Mouse (Mus musculus): ENCODE measurements at regions not wholly inside any gene's neighbourhood (a gene's known extent, or its start where the extent isn't known, plus 50 kb on each side); places are given as distances from the start of the nearest gene placed in this dataset.

GRCm38 (mm10) chr4:142967604-142968003 is 245.2 kb downstream of the Prdm2 start:
- no peak for DNase-seq (ENCODE audit: low read depth, low spot score)

GRCm38 (mm10) chr4:142956832-142957429 is 255.9 kb downstream of the Prdm2 start:
- DNase-seq (ENCODE audit: low read depth, low spot score), result no peak

GRCm38 (mm10) chr4:142956376-142956775 is 256.4 kb downstream of the Prdm2 start:
- DNase-seq (ENCODE audit: low read depth, low spot score), result no peak

GRCm38 (mm10) chr4:142953724-142954123 is 259.1 kb downstream of the Prdm2 start:
- peak; percentile 27 for DNase-seq (ENCODE audit: low read depth, low spot score)

GRCm38 (mm10) chr4:142952879-142953278 is 259.9 kb downstream of the Prdm2 start:
- DNase-seq (ENCODE audit: low read depth, low spot score), result no peak

GRCm38 (mm10) chr4:142947673-142948072 is 265.1 kb downstream of the Prdm2 start:
- DNase-seq (ENCODE audit: low read depth, low spot score), result no peak

GRCm38 (mm10) chr4:142933627-142934026 is 279.2 kb downstream of the Prdm2 start:
- DNase-seq (ENCODE audit: low read depth, low spot score), result no peak

- no peak for DNase-seq (ENCODE audit: low read depth, low spot score)
Measured at GRCm38 (mm10) chr4:142929245-142929644, 283.6 kb downstream of the Prdm2 start.

GRCm38 (mm10) chr4:142927328-142928108 is 285.3 kb downstream of the Prdm2 start:
- no peak for DNase-seq (ENCODE audit: low read depth, low spot score)

- no peak for DNase-seq (ENCODE audit: low read depth, low spot score)
Measured at GRCm38 (mm10) chr4:142925111-142925510, 287.7 kb downstream of the Prdm2 start.

GRCm38 (mm10) chr4:142909355-142909947 is 303.3 kb downstream of the Prdm2 start:
- DNase-seq (ENCODE audit: low read depth, low spot score), result no peak

- DNase-seq (ENCODE audit: low read depth, low spot score), result no peak
Measured at GRCm38 (mm10) chr4:142908782-142909181, 304.0 kb downstream of the Prdm2 start.

- no peak for DNase-seq (ENCODE audit: low read depth, low spot score)
Measured at GRCm38 (mm10) chr4:142903356-142904032, 309.3 kb downstream of the Prdm2 start.

- no peak for DNase-seq (ENCODE audit: low read depth, low spot score)
Measured at GRCm38 (mm10) chr4:142900792-142901191, 312.0 kb downstream of the Prdm2 start.

- no peak for DNase-seq (ENCODE audit: low read depth, low spot score)
Measured at GRCm38 (mm10) chr4:142898994-142899393, 313.8 kb downstream of the Prdm2 start.

GRCm38 (mm10) chr4:142890711-142891110 is 322.1 kb downstream of the Prdm2 start:
- DNase-seq (ENCODE audit: low read depth, low spot score), result peak; percentile 27

GRCm38 (mm10) chr4:142888891-142889290 is 323.9 kb downstream of the Prdm2 start:
- DNase-seq (ENCODE audit: low read depth, low spot score), result no peak

GRCm38 (mm10) chr4:142887876-142888275 is 324.9 kb downstream of the Prdm2 start:
- peak; percentile 77 for DNase-seq (ENCODE audit: low read depth, low spot score)

GRCm38 (mm10) chr4:142880323-142880759 is 332.5 kb downstream of the Prdm2 start:
- peak; percentile 38 for DNase-seq (ENCODE audit: low read depth, low spot score)

GRCm38 (mm10) chr4:142876151-142876550 is 336.6 kb downstream of the Prdm2 start:
- no peak for DNase-seq (ENCODE audit: low read depth, low spot score)

- DNase-seq (ENCODE audit: low read depth, low spot score), result no peak
Measured at GRCm38 (mm10) chr4:142875105-142875504, 337.7 kb downstream of the Prdm2 start.

GRCm38 (mm10) chr4:142866341-142866740 is 346.5 kb downstream of the Prdm2 start:
- DNase-seq (ENCODE audit: low read depth, low spot score), result no peak
